Mouse (Mus musculus) hindbrain, embryonic 13.5 days (tissue): ENCODE results near the gene Kctd4. TPM values are rescaled to one million over a fixed set of nuclear protein-coding genes. Genes with fewer than 3 reads are reported as not detected.
A peak's percentile ranks its signal among the peaks of the same experiment; 100 is the strongest.

Experiments used
- ATAC-seq: fragments of 200-750 bp; cut with Nextera tagmentation; 2 replicates; pipeline ENCODE4 v1.8.0; 2017; ENCODE audit warnings: moderate TSS enrichment; ENCODE audit not compliant: low FRiP score
- H3K27ac ChIP-seq: fragments of 300-500 bp; sonication (generic); 2 replicates; pipeline ENCODE4 v1.5.1; 2015; ENCODE audit warnings: inconsistent platforms, mild to moderate bottlenecking, moderate library complexity
- H3K27me3 ChIP-seq: fragments of 300-500 bp; sonication (generic); 2 replicates; pipeline ENCODE4 v1.6.1; 2015; ENCODE audit warnings: mild to moderate bottlenecking, inconsistent platforms
- H3K36me3 ChIP-seq: fragments of 300-500 bp; sonication (generic); 2 replicates; pipeline ENCODE4 v1.6.1; 2015; ENCODE audit warnings: mild to moderate bottlenecking, inconsistent platforms
- H3K4me1 ChIP-seq: fragments of 300-500 bp; sonication (generic); replicated peaks from 2 replicates; pipeline ENCODE4 v1.6.1; 2015; ENCODE audit warnings: inconsistent platforms
- H3K4me2 ChIP-seq: fragments of 300-500 bp; sonication (generic); 2 replicates; pipeline ENCODE4 v1.6.1; 2015; ENCODE audit warnings: inconsistent platforms, mild to moderate bottlenecking, moderate library complexity
- H3K4me3 ChIP-seq: fragments of 300-500 bp; sonication (generic); 2 replicates; pipeline ENCODE4 v1.5.1; 2015; ENCODE audit warnings: mild to moderate bottlenecking, inconsistent platforms
- H3K9ac ChIP-seq: fragments of 300-500 bp; sonication (generic); 2 replicates; pipeline ENCODE4 v1.6.1; 2015; ENCODE audit warnings: mild to moderate bottlenecking, inconsistent platforms
- H3K9me3 ChIP-seq: fragments of 300-500 bp; sonication (generic); 2 replicates; pipeline ENCODE4 v1.6.1; 2016; ENCODE audit warnings: inconsistent platforms
- WGBS: fragments of 180-500 bp; shearing (Covaris S2); methylation state at CpG from one replicate; pipeline ENCODE4 v1.1.7; 2015; 5-methylcytosine and 5-hydroxymethylcytosine counted together
- polyA plus RNA-seq: library from polyadenylated mRNA; unstranded; fragments of >200 nt; fragmentation: Nextera tagmentation; extraction: Ambion mirVana; gene quantifications from 2 replicates; pipeline ENCODE4 v1.2.1, GENCODE M21; 2015

The Kctd4 gene
- polyA plus RNA-seq, 1 experiment from 2014 or later, result 4.0 TPM

DNA sequence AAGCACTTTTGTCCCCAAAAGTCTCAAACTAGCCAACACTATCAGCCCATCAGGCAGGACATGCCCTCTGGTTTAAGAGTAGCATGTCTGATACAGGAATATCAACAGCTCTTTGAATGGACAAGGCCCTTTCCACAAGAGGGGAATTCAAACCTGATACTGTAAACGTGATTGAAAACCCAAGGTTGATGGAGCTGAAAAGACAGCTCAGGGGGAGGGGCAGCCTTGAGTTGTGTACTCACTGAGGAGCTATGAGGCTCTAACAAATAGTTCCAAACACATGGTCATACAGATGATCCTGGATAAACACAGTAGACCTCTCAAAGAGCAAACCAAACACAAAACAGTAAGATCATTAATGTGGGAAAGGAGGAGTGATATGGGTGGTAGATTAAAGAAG lies 43.3 kb downstream of the Kctd4 start:
- Histone ChIP-seq H3K9ac (no peak overlapping the region), H3K4me2 (no peak overlapping the region), H3K36me3 (no peaks in the 10 kb centered on the region), H3K27me3 (no peaks in the 10 kb centered on the region), H3K4me3 (no peak overlapping the region), H3K4me1 (no peaks in the 10 kb centered on the region), H3K27ac (no peak overlapping the region), H3K9me3 (no peaks in the 10 kb centered on the region)
- 53% methylated on average over 1 of the region's 1 CpGs for WGBS
- no peak for ATAC-seq

DNA sequence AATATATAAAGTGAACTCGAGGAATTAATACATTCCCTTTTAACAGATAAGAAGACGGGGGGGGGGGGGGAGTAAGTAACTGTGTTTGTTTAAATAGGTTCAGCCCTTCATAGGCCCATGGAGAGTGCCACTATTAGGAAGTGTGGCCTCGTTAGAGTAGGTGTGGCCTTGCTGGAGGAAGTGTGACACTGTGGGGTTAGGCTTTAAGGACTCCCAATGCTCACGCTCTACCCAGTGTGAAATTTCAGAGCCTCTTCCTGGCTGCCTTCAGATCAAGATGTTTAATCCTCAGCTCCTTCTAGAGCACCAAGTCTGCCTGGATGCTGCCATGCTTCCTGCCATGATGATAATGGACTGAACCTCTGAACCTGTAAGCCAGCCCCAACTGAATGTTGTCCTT lies 47.0 kb downstream of the Kctd4 start:
- no peak overlapping the region for H3K9ac ChIP-seq

DNA sequence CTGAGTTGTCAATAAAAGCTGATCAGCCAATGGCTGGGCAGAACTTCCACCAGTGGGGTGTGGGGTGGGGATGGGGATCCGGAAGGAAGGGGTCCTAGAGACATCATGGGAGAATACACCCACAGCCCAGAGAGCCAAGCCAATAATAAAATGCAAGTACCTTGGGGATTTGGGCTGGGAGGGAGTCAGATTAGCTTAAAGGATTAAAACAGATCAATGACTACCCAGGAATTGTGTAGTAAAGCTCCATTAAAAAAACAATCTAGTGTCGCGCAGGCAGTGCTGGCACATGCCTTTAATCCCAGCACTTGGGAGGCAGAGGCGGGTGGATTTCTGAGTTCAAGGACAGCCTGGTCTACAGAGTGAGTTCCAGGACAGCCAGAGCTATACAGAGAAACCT lies 50.2 kb downstream of the Kctd4 start:
- Histone ChIP-seq H3K4me1 (peaks cover 20% of the 10 kb centered on the region), H3K4me3 (no peak overlapping the region), H3K27ac (no peak overlapping the region), H3K9me3 (no peaks in the 10 kb centered on the region), H3K9ac (no peak overlapping the region), H3K36me3 (peaks cover 4% of the 10 kb centered on the region; the same call in 1 of the 2 replicates), H3K27me3 (no peaks in the 10 kb centered on the region), H3K4me2 (no peak overlapping the region)
- no peak for ATAC-seq
- WGBS, result 95% methylated on average over 4 of the region's 4 CpGs

More for the DNA sequence above, 47.0 kb downstream of the Kctd4 start:
- ATAC-seq, result no peak
- 88% methylated on average over 4 of the region's 4 CpGs for WGBS
- H3K36me3 ChIP-seq, result peaks cover 1% of the 10 kb centered on the region; the same call in 1 of the 2 replicates
- no peak overlapping the region for H3K4me3 ChIP-seq
- no peaks in the 10 kb centered on the region for H3K9me3 ChIP-seq
- no peaks in the 10 kb centered on the region for H3K27me3 ChIP-seq
- H3K4me1 ChIP-seq, result no peaks in the 10 kb centered on the region
- H3K27ac ChIP-seq, result no peak overlapping the region
- no peak overlapping the region for H3K4me2 ChIP-seq

DNA sequence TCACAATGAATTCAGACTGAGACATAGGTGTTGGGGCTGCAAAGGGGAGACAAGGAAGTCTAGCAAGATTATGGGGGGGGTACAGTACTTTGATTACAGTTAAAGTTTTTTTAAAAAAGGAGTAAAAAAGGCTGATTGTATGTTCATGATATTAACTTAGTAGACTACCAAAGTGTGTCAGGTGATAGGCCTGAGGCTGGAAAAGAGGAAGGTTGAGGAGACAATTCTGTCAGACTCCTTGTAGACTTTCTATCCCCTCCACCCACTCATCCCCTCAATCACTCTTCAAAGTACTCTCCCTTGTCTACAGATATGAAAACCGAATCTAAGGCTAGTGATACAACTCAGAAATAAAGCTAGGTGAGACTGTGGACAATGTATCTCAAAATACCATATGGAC lies 53.4 kb downstream of the Kctd4 start:
- Histone ChIP-seq H3K4me1 (peaks cover 29% of the 10 kb centered on the region), H3K9me3 (no peaks in the 10 kb centered on the region), H3K4me2 (no peak overlapping the region), H3K9ac (no peak overlapping the region), H3K27me3 (no peaks in the 10 kb centered on the region), H3K27ac (no peak overlapping the region), H3K4me3 (no peak overlapping the region), H3K36me3 (peaks cover 4% of the 10 kb centered on the region; the same call in 1 of the 2 replicates)
- 92% methylated on average over 1 of the region's 1 CpGs for WGBS
- no peak for ATAC-seq

DNA sequence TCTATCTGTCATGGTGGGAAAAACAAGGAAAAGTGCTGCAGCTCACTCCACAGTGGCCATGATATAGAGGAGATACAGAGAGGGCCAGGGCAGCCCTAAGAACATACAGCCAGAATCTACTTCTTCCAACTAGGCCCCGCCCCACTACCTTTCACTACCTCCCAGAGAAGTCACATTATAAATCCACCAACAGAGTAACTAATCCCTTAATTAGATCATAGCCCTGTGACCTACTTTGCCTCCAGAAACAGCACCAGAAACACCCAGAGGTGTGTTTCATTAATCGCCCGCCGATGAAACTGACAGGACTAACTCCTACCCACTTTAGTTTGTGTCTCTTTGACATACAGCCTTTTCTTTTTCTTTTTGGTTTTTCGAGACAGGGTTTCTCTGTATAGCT lies 54.4 kb downstream of the Kctd4 start:
- Histone ChIP-seq H3K9me3 (no peaks in the 10 kb centered on the region), H3K27me3 (no peaks in the 10 kb centered on the region), H3K27ac (no peak overlapping the region), H3K4me1 (peaks cover 29% of the 10 kb centered on the region), H3K4me3 (peak overlapping the region; percentile 94; the same call in 1 of the 2 replicates), H3K4me2 (peak overlapping the region; percentile 86), H3K36me3 (peaks cover 4% of the 10 kb centered on the region; the same call in 1 of the 2 replicates), H3K9ac (0 out of 2 replicates have a peak overlapping the region, but pooled peaks have one; percentile 19)
- 85% methylated on average over 5 of the region's 5 CpGs for WGBS
- ATAC-seq, result no peak

DNA sequence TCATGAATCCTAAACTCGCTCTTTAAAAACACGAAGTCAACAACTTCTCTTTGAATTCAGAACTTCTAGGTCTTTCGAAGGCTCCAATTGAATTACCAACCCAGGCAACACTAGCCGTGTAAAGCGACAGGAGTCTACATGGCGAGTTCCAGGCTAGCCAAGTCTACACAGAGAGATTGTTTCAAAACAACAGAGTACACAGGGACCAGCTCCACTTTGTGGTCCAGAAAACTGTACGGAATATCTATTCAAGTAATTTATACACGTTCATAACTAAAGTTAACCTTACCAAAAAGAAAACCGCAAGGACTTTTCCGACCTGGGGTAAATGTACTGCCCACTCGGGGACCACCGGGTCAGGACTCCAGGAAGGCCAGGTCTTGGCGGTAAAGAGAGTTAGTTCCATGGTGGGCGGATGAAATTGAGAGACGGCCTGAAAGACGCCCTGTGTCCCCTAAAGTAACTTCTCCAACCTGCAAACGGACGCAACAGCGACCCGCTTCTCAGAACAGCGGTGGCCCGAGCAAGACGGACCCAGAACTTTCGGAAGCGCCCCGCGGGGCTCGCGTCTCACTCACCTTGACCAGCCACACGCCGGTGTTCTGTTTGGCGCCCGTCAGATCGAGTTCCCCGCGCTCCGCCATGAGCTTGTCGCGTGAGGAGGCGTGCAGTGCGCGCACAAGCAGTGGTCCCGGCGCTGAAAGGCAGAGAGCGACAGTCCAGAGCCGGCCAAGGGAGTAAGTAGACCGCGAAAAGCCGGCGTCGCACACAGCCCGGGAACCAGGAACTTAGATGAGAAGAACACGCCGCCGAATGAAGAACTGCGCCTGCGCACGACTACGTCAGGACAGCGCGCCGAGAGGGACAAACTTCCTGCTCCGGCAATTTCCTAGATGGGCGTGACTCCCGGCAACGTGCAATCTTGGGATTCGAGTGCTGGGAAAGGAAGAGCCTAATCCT lies 55.6 kb downstream of the Kctd4 start, which contains the start of gene Gtf2f2:
Gene Gtf2f2 (minus strand): TSS at position 764 of the 960 bp plus-strand sequence.
- H3K27me3 ChIP-seq, result no peaks in the 10 kb centered on the region
- WGBS, result 2% methylated on average over 67 of the region's 67 CpGs
- peak; percentile 91 for ATAC-seq
- H3K27ac ChIP-seq, result peak within 1 kb of the TSS; percentile 86
- peak within 1 kb of the TSS; percentile 94 for H3K4me3 ChIP-seq
- peak within 1 kb of the TSS; percentile 86 for H3K4me2 ChIP-seq
- no peaks in the 10 kb centered on the region for H3K9me3 ChIP-seq
- H3K36me3 ChIP-seq, result peaks cover 4% of the 10 kb centered on the region; the same call in 1 of the 2 replicates
- peaks cover 29% of the 10 kb centered on the region for H3K4me1 ChIP-seq
- H3K9ac ChIP-seq, result peak within 1 kb of the TSS; percentile 87

DNA sequence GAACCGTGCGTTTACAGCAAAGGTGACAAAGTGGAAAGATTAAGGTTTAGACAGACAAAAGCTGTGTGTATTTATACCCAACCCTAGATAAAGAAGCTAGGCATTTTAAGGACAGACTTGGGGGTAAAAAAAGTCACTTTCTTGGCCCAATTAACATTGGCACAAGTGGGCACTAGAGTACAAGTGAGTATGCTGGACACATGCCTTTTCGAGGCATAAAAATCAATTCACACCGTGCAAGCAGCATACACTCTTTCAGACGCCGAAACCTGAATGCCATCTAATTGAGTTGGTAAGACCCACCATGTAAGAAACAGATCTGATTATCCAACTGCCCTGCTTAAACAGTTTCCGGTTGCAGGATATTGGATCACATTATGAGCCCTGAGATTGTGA lies 56.3 kb downstream of the Kctd4 start:
- WGBS, result 31% methylated on average over 7 of the region's 7 CpGs
- Histone ChIP-seq H3K27me3 (no peaks in the 10 kb centered on the region), H3K4me2 (peak overlapping the region; percentile 86), H3K4me3 (peak overlapping the region; percentile 94), H3K9me3 (no peaks in the 10 kb centered on the region), H3K9ac (0 out of 2 replicates have a peak overlapping the region, but pooled peaks have one; percentile 87), H3K27ac (peak overlapping the region; percentile 86; the same call in 1 of the 2 replicates), H3K4me1 (peaks cover 29% of the 10 kb centered on the region), H3K36me3 (peaks cover 4% of the 10 kb centered on the region; the same call in 1 of the 2 replicates)
- peak; percentile 54 for ATAC-seq

DNA sequence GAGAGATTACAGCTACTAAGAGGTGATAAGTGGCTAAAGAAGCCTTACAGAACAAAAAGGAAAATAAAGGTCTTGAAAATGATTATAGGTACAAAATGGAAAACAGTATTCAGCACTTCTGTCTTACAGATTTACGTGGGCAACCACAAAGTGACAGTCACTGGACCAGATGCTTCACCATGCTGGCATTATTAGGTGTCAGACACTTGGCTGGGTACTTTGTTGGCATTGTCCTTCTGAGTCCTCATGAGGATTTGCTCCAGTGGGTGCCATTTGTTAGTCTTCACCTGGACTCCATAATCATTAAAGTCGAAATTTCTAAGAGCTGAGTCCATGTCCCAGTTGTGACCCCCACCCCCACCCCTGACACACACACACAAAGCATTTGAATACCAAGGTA lies 59.5 kb downstream of the Kctd4 start:
- H3K27ac ChIP-seq, result no peak overlapping the region
- H3K36me3 ChIP-seq, result no peaks in the 10 kb centered on the region
- no peak overlapping the region for H3K9ac ChIP-seq
- H3K27me3 ChIP-seq, result no peaks in the 10 kb centered on the region
- H3K9me3 ChIP-seq, result no peaks in the 10 kb centered on the region
- ATAC-seq, result no peak
- H3K4me3 ChIP-seq, result no peak overlapping the region
- peaks cover 18% of the 10 kb centered on the region for H3K4me1 ChIP-seq
- H3K4me2 ChIP-seq, result no peak overlapping the region
- WGBS, result 49% methylated on average over 2 of the region's 2 CpGs

Other genes starting within 250 kb of the Kctd4 start
- 18.6 and 19.2 TPM in 2 replicates for gene Cog3, start 200.5 kb upstream of the Kctd4 start, polyA plus RNA-seq
- 11.4 and 12.2 TPM in 2 replicates for gene Slc25a30, start 168.0 kb upstream of the Kctd4 start, polyA plus RNA-seq
- 884 and 886 TPM in 2 replicates for gene Tpt1, start 109.9 kb upstream of the Kctd4 start, polyA plus RNA-seq
- gene Gtf2f2, start 55.9 kb downstream of the Kctd4 start, polyA plus RNA-seq, result 38.9 and 43.3 TPM in 2 replicates
- gene Gpalpp1, start 155.8 kb downstream of the Kctd4 start, polyA plus RNA-seq, result 12.7 and 13.2 TPM in 2 replicates
- gene Nufip1, start 155.9 kb downstream of the Kctd4 start, polyA plus RNA-seq, result 14.7 and 15.6 TPM in 2 replicates